ENCODE assay signal across 8 mouse cellular contexts in the genomic region with DNA sequence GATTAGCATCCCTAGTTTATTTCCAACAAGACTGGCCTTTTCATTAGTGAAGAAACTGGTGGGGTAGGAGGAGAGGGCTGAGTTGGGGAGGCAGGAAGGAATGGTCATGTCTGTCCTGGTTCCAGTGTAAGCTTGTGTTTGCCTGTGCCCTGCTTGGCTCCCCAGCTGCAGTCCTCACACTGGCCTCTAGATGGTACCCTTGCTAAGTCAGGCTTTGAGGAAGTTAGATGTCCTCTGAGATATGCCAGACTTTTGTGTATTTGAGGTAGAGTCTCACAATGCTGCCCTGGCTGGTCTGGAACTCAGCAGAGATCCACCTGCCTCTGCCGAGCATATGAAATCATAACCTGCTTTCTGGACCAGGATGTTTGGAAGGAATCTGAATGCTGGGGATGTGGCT. TPM values are rescaled to one million over a fixed set of nuclear protein-coding genes. Genes with fewer than 3 reads are reported as not detected.
A peak's percentile ranks its signal among the peaks of the same experiment; 100 is the strongest.
DNase-seq lines count a peak whose midpoint lies in the region; ATAC-seq and TF ChIP-seq lines count a peak whose summit lies in the region.

No protein-coding gene starts in this region.

- in situ Hi-C loops in Patski (cut with MboI; ENCODE audit: low pct_unique_long_range_greater_than_20kb) = no loop called here

- no peak overlapping the region for H3K4me3 ChIP-seq in forebrain, embryonic 11.5 days (ENCODE audit: low read depth, low read length)
- no peak overlapping the region for H3K4me3 ChIP-seq in forebrain, embryonic 16.5 days (replicated peaks; ENCODE audit: low read length)

- no peak for ATAC-seq in forebrain, embryonic 11.5 days (replicated peaks; ENCODE audit: low FRiP score)
- no peak for ATAC-seq in forebrain, embryonic 16.5 days
- ATAC-seq in Patski = peak; percentile 59

- H3K36me3 ChIP-seq in forebrain, embryonic 11.5 days (ENCODE audit: control insufficient read depth, insufficient read depth, low read length) = no peaks in the 10 kb centered on the region
- H3K36me3 ChIP-seq in forebrain, embryonic 16.5 days (ENCODE audit: control insufficient read depth, insufficient read depth) = peaks cover 12% of the 10 kb centered on the region

- peak; percentile 80 for DNase-seq in forebrain, embryonic 11.5 days (ENCODE audit: low spot score)
- no peak for DNase-seq in Patski (ENCODE audit: low read depth, low spot score)
- DNase-seq in cerebellum, postnatal 14 days = peak; percentile 87 to 93
- peak; percentile 80 for DNase-seq in gastrocnemius, postnatal 10 days
- peak; percentile 56 to 90 for DNase-seq in layer of hippocampus, adult 18-20 months (ENCODE audit: low spot score in 2 of 2)
- peak; percentile 90 for DNase-seq in lung, postnatal 14 days
- peak; percentile 51 for DNase-seq in skeletal muscle tissue, adult 2 months (ENCODE audit: low read depth, low spot score)

- TF ChIP-seq CTCF in Patski (IDR thresholded peaks at IDR 0.05) = peak; percentile 92

- H3K27ac ChIP-seq in forebrain, embryonic 11.5 days (ENCODE audit: low read depth, low read length) = no peak overlapping the region
- no peak overlapping the region for H3K27ac ChIP-seq in forebrain, embryonic 16.5 days (ENCODE audit: low read length)

- no peak overlapping the region for H3K4me2 ChIP-seq in forebrain, embryonic 11.5 days (ENCODE audit: low read depth, low read length, severe bottlenecking)
- H3K4me2 ChIP-seq in forebrain, embryonic 16.5 days (ENCODE audit: low read length) = no peak overlapping the region

- H3K4me1 ChIP-seq in forebrain, embryonic 11.5 days (replicated peaks; ENCODE audit: control insufficient read depth, insufficient read depth, low read length) = peaks cover 4% of the 10 kb centered on the region; the same call in 1 of the 2 replicates
- peaks cover 15% of the 10 kb centered on the region for H3K4me1 ChIP-seq in forebrain, embryonic 16.5 days (replicated peaks; ENCODE audit: control insufficient read depth, insufficient read depth, low read length)

- no peaks in the 10 kb centered on the region for H3K27me3 ChIP-seq in forebrain, embryonic 11.5 days (ENCODE audit: control insufficient read depth, insufficient read depth, low read length)
- H3K27me3 ChIP-seq in forebrain, embryonic 16.5 days (replicated peaks; ENCODE audit: control insufficient read depth, insufficient read depth, low read length) = no peaks in the 10 kb centered on the region
- no peaks in the 10 kb centered on the region for H3K27me3 ChIP-seq in Patski

- POLR2A ChIA-PET in Patski (lab: Charles Lee) = no interaction called here

- no peak overlapping the region for H3K9ac ChIP-seq in forebrain, embryonic 11.5 days (ENCODE audit: low read length)
- H3K9ac ChIP-seq in forebrain, embryonic 16.5 days (replicated peaks; ENCODE audit: low read depth, low read length) = no peak overlapping the region

- WGBS in forebrain, embryonic 11.5 days = 46% methylated on average over 1 of the region's 1 CpGs
- 66% methylated on average over 1 of the region's 1 CpGs for WGBS in forebrain, embryonic 16.5 days

- CTCF ChIA-PET in Patski (lab: Charles Lee) = interaction anchor here (0.8 to 2.0 kb wide), 5 partner anchors 11 to 65 kb away, joined by 3 to 15 read pairs (median 3); no protein-coding TSS in a partner anchor

- no peaks in the 10 kb centered on the region for H3K9me3 ChIP-seq in forebrain, embryonic 11.5 days (ENCODE audit: control insufficient read depth, low read length)
- no peaks in the 10 kb centered on the region for H3K9me3 ChIP-seq in forebrain, embryonic 16.5 days (ENCODE audit: control insufficient read depth, low read length)

RNA-seq across cellular contexts. Expression of gene Retsat, which starts 3.5 kb away (rescaled TPM):
- 5.3 and 6.3 TPM in 2 replicates for polyA plus RNA-seq in forebrain, embryonic 11.5 days (2014; fragmentation: Nextera tagmentation; extraction: Ambion mirVana)
- polyA plus RNA-seq in forebrain, embryonic 16.5 days (2015; fragmentation: Nextera tagmentation; extraction: Ambion mirVana) = 4.1 and 5.0 TPM in 2 replicates
- polyA plus RNA-seq in Patski (2021) = 86.5 TPM
- 10 to 100 TPM; 36.3 to 37.1 TPM for total RNA-seq in gastrocnemius, postnatal 10 days (2021)
- 10 to 100 TPM; 64.3 to 76.9 TPM for total RNA-seq in layer of hippocampus, adult 18-20 months (2021)

RNA-seq across cellular contexts. Expression of gene Elmod3, which starts 3.5 kb away (rescaled TPM):
- 15.8 and 16.5 TPM in 2 replicates for polyA plus RNA-seq in forebrain, embryonic 11.5 days (2014; fragmentation: Nextera tagmentation; extraction: Ambion mirVana)
- polyA plus RNA-seq in forebrain, embryonic 16.5 days (2015; fragmentation: Nextera tagmentation; extraction: Ambion mirVana) = 16.9 and 17.0 TPM in 2 replicates
- polyA plus RNA-seq in Patski (2021) = 22.4 TPM
- total RNA-seq in gastrocnemius, postnatal 10 days (2021) = 1 to 10 TPM; 6.1 to 6.8 TPM
- 10 to 100 TPM; 24.5 to 24.8 TPM for total RNA-seq in layer of hippocampus, adult 18-20 months (2021)

RNA-seq across cellular contexts. Expression of gene Tgoln1, which starts 15.1 kb away (rescaled TPM):
- 34.1 and 35.1 TPM in 2 replicates for polyA plus RNA-seq in forebrain, embryonic 11.5 days (2014; fragmentation: Nextera tagmentation; extraction: Ambion mirVana)
- 34.6 and 38.0 TPM in 2 replicates for polyA plus RNA-seq in forebrain, embryonic 16.5 days (2015; fragmentation: Nextera tagmentation; extraction: Ambion mirVana)
- polyA plus RNA-seq in Patski (2021) = 119 TPM
- 10 to 100 TPM; 22.8 to 25.2 TPM for total RNA-seq in gastrocnemius, postnatal 10 days (2021)
- 10 to 100 TPM; 95.0 to 98.9 TPM for total RNA-seq in layer of hippocampus, adult 18-20 months (2021)

RNA-seq across cellular contexts. Expression of gene Capg, which starts 57.5 kb away (rescaled TPM):
- 7.1 and 8.4 TPM in 2 replicates for polyA plus RNA-seq in forebrain, embryonic 11.5 days (2014; fragmentation: Nextera tagmentation; extraction: Ambion mirVana)
- 4.9 and 5.4 TPM in 2 replicates for polyA plus RNA-seq in forebrain, embryonic 16.5 days (2015; fragmentation: Nextera tagmentation; extraction: Ambion mirVana)
- polyA plus RNA-seq in Patski (2021) = 230 TPM
- total RNA-seq in gastrocnemius, postnatal 10 days (2021) = 10 to 100 TPM; 12.4 to 19.1 TPM
- total RNA-seq in layer of hippocampus, adult 18-20 months (2021) = 1 to 10 TPM; 3.9 to 5.0 TPM

Comparison
In these comparisons a context has a peak if more than half of its experiments do, and no peak if none do; other contexts are left out.
1. RNA of gene Retsat, which starts 3.5 kb away (polyA plus RNA-seq): 86.5 TPM in Patski (single experiment); 5.3 to 6.3 TPM in forebrain, embryonic 11.5 days and 4.1 to 5.0 TPM in forebrain, embryonic 16.5 days; every median in the first group is over 10 times any median in the second.